Mouse (Mus musculus) intestine, embryonic 16.5 days (tissue): ENCODE measurements around the gene Rhof. TPM values are rescaled to one million over a fixed set of nuclear protein-coding genes. Genes with fewer than 3 reads are reported as not detected.

Source experiments
- ATAC-seq: fragments of 200-750 bp; cut with Nextera tagmentation; 2 replicates; pipeline ENCODE4 v1.8.0; 2017; ENCODE audit warnings: moderate TSS enrichment, moderate library complexity
- H3K27ac ChIP-seq: fragments of 300-500 bp; sonication (generic); 2 replicates; pipeline ENCODE4 v1.5.1; 2014; ENCODE audit warnings: mild to moderate bottlenecking, low read length
- H3K27me3 ChIP-seq: fragments of 300-500 bp; sonication (generic); replicated peaks from 2 replicates; pipeline ENCODE4 v1.6.1; 2014; ENCODE audit warnings: low read length, control low read depth, mixed read lengths; ENCODE audit not compliant: control insufficient read depth, insufficient read depth
- H3K36me3 ChIP-seq: fragments of 300-500 bp; sonication (generic); 2 replicates; pipeline ENCODE4 v1.6.1; 2014; ENCODE audit warnings: low read length, control low read depth; ENCODE audit not compliant: control insufficient read depth, insufficient read depth
- H3K4me1 ChIP-seq: fragments of 300-500 bp; sonication (generic); 2 replicates; pipeline ENCODE4 v1.6.1; 2014; ENCODE audit warnings: low read length, control low read depth, mixed read lengths; ENCODE audit not compliant: control insufficient read depth, insufficient read depth
- H3K4me2 ChIP-seq: fragments of 300-500 bp; sonication (generic); 2 replicates; pipeline ENCODE4 v1.6.1; 2014; ENCODE audit warnings: low read depth, low read length, control low read depth
- H3K4me3 ChIP-seq: fragments of 300-500 bp; sonication (generic); 2 replicates; pipeline ENCODE4 v1.5.1; 2014; ENCODE audit warnings: mild to moderate bottlenecking, low read length
- H3K9ac ChIP-seq: fragments of 300-500 bp; sonication (generic); 2 replicates; pipeline ENCODE4 v1.6.1; 2014; ENCODE audit warnings: low read depth, low read length
- H3K9me3 ChIP-seq: fragments of 300-500 bp; sonication (generic); 2 replicates; pipeline ENCODE4 v1.6.1; 2016; ENCODE audit warnings: low read length, control low read depth; ENCODE audit not compliant: control insufficient read depth
- WGBS: fragments of 180-500 bp; shearing (Covaris S2); extraction: QIAGEN DNeasy Blood & Tissue Kit; methylation state at CpG from one replicate; pipeline ENCODE4 v1.1.7; 2014; 5-methylcytosine and 5-hydroxymethylcytosine counted together
- polyA plus RNA-seq: library from polyadenylated mRNA; unstranded; fragments of >200 nt; fragmentation: Nextera tagmentation; extraction: Ambion mirVana; gene quantifications from 2 replicates; pipeline ENCODE4 v1.2.1, GENCODE M21; 2015

The Rhof gene
- polyA plus RNA-seq, 1 experiment from 2014 or later, result 2.5 TPM

DNA sequence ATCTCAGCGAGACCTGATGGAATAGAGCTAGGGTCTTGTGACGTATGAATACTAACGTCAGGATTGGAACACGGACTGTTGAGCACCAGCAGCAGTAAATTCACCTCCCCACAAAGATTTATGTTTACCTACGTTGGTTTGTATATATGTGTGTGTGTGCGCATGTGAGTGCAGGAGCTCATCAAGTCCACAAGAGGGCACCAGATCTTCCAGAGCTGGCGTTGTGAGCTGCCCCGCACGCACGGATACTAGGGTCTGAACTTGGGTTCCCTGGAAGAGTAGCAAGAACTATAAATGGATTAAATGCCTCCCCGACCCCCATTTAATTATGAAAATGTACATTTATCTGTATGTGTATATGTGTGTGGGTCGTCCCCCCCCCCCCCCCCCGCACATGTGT, 52.0 kb downstream of the Rhof start:
- Histone ChIP-seq H3K36me3 (no peaks in the 10 kb centered on the region), H3K9me3 (peaks cover 4% of the 10 kb centered on the region; the same call in 1 of the 2 replicates), H3K4me1 (peaks cover 14% of the 10 kb centered on the region), H3K27ac (no peak overlapping the region), H3K27me3 (no peaks in the 10 kb centered on the region), H3K9ac (no peak overlapping the region), H3K4me2 (no peak overlapping the region), H3K4me3 (no peak overlapping the region)
- WGBS, result 94% methylated on average over 12 of the region's 13 CpGs
- no peak for ATAC-seq

DNA sequence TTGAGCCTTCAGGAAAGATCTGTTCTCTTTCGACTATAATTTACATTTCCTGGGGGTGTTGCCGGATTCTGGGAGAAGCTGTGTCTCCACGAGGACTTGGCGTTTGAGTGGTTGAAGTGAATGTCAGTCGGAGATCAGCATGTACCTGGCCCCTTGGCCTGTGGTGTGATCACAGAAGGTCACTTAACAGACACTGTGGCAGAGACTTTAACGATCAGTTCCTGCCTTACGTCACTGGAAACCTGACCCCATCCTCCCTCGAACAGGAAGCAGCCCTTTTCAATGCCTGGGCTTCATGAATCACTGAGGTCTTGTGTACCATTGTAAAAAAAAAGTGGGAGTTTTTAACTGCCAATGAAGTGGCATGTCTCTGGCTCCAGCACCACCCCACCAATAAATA, 52.5 kb downstream of the Rhof start:
- no peaks in the 10 kb centered on the region for H3K27me3 ChIP-seq
- H3K4me2 ChIP-seq, result no peak overlapping the region
- 50% methylated on average over 8 of the region's 8 CpGs for WGBS

DNA sequence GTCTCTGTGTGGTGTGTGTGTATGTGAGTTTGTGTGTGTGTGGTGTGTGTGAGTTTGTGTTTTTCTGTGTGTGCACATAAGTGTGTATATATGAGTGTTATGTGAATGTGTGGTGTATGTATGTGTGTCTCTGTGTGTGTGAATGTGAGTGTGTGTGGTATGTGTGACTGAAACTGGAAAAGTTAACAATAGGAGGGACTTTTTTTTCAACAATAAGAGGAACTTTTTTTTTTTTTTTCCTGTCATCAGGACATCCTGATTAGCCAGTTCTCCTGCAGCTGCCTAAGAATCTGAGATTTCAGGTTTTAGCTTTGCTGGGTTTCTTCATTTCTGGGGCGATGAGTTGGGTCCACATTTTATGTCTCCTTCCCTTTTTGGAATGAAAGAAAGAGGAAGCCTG, 52.9 kb downstream of the Rhof start:
- Histone ChIP-seq H3K36me3 (no peaks in the 10 kb centered on the region), H3K4me2 (no peak overlapping the region), H3K9me3 (peaks cover 4% of the 10 kb centered on the region; the same call in 1 of the 2 replicates), H3K27me3 (no peaks in the 10 kb centered on the region), H3K9ac (no peak overlapping the region), H3K4me3 (no peak overlapping the region), H3K4me1 (peaks cover 16% of the 10 kb centered on the region), H3K27ac (peak overlapping the region; percentile 11; the same call in 1 of the 2 replicates)
- no peak for ATAC-seq
- WGBS, result 71% methylated on average over 1 of the region's 1 CpGs

More for the DNA sequence above, 52.5 kb downstream of the Rhof start:
- Histone ChIP-seq H3K9ac (no peak overlapping the region), H3K9me3 (peaks cover 4% of the 10 kb centered on the region; the same call in 1 of the 2 replicates), H3K36me3 (no peaks in the 10 kb centered on the region), H3K4me1 (peaks cover 16% of the 10 kb centered on the region), H3K4me3 (no peak overlapping the region), H3K27ac (peak overlapping the region; percentile 11; the same call in 1 of the 2 replicates)
- no peak for ATAC-seq

DNA sequence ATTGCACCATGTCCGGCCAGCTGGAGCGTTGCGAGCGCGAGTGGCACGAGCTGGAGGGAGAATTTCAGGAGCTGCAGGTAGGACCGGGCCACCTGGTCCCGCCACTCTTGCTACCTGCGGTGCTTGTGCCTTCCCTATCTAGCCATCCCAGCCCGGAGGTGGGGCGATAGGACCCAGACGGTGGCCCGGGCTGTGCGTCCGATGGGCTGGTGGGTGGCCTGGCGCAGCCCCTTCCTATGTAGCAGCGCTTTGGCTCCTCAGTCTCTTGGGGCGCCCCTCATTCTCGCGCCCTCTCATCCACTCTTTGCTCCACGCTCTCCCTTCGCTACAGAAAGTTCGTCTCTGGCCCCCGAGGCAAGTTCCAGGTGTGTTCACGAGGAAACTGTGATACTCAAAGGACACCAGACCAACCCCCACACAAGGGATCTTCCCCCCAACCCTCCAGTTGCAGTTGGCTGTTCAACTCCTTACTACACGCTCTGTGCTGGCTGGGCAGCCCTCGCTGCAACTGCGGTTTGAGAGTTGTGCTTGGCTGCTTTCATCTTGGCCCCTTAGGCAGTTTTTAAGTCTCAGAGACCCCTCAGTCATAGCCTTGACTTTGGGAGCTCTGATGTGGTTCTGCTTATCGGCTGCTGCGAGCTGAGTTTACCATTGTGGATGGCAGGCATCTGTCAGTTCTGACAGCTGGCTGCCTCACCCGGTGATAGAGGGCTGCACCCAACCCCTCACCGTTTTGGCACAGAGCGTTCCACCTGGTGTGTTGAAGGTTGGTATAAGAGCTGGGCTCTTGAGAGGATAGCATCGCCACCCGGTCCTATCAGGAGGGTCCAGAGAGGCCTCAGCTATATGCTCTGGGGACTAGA, 55.8 kb downstream of the Rhof start:
- Histone ChIP-seq H3K27ac (peak overlapping the region; percentile 48; the same call in 1 of the 2 replicates), H3K4me3 (peak overlapping the region; percentile 78), H3K4me2 (peak overlapping the region; percentile 99), H3K9ac (peak overlapping the region; percentile 80), H3K36me3 (no peaks in the 10 kb centered on the region), H3K27me3 (no peaks in the 10 kb centered on the region), H3K9me3 (peaks cover 4% of the 10 kb centered on the region; the same call in 1 of the 2 replicates), H3K4me1 (peaks cover 16% of the 10 kb centered on the region)
- peak; percentile 83 for ATAC-seq
- WGBS, result 3% methylated on average over 35 of the region's 35 CpGs

DNA sequence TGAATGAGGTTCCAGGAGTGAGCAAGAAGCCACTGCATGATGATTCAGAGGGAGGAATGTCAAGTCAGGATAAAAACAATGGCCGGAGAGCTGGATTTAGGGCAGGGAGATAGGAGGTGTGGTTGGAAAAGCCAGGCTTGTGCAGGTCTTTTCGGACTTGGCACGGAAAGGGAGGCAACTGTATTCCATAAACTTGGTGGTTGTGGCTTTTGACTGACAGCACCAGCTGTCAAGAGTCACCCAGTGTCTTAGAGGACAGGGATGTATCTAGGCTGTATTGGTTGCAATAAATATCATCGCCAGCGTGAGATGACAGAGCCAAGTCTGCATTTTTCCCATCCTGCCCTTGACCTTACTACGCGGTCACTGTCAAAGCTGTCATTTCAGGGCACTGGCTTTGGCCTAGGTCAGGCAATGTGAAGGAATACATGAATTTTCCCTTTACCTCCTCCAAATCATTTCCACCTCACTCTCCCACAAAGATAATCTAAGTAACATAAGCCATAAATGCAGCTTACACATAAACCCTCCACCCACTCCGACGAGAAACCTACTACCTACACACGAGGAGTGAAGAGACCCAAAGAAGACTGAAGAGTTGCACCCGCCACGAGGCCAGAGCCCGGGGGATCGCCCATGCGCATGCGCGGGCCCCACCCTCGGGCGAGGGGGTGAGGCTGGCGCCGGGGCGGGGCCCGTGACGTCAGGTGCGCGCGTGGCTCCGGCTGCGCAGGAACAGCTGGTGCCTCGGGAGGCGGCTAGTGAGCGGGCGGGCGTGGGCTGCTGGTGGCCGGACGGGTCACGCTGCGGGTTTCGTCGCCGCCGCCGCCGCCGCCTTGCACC, 56.7 kb downstream of the Rhof start:
- peak overlapping the region; percentile 78 for H3K4me3 ChIP-seq
- no peaks in the 10 kb centered on the region for H3K36me3 ChIP-seq
- H3K27ac ChIP-seq, result peak overlapping the region; percentile 48
- peaks cover 4% of the 10 kb centered on the region; the same call in 1 of the 2 replicates for H3K9me3 ChIP-seq
- H3K4me1 ChIP-seq, result peaks cover 16% of the 10 kb centered on the region
- 7% methylated on average over 45 of the region's 45 CpGs for WGBS
- peak overlapping the region; percentile 80 for H3K9ac ChIP-seq
- H3K27me3 ChIP-seq, result no peaks in the 10 kb centered on the region
- ATAC-seq, result peak; percentile 96
- H3K4me2 ChIP-seq, result peak overlapping the region; percentile 99

DNA sequence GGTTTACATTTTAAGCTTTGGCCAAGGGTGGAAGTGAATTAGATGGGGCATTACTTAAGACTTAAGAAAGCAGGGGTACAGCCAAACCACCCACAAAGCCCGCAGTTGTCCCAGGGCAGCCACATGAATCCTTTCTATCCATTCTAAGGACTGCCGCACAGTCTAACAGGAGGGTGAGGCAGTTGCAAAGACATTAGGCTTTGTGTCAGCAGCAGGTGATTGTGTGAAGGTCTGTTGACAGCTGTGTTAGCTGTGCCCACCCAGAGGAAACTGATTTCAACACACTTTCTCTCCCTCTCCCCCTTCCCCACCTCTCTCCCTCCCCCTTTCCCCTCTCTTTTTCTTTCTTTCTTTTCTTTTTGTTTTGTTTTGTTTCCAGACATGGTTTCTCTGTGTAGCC, 63.8 kb downstream of the Rhof start:
- Histone ChIP-seq H3K4me3 (no peak overlapping the region), H3K36me3 (no peaks in the 10 kb centered on the region), H3K27me3 (no peaks in the 10 kb centered on the region), H3K4me2 (no peak overlapping the region), H3K9me3 (no peaks in the 10 kb centered on the region), H3K9ac (no peak overlapping the region), H3K27ac (no peak overlapping the region), H3K4me1 (no peaks in the 10 kb centered on the region)
- 97% methylated on average over 2 of the region's 2 CpGs for WGBS
- ATAC-seq, result no peak

DNA sequence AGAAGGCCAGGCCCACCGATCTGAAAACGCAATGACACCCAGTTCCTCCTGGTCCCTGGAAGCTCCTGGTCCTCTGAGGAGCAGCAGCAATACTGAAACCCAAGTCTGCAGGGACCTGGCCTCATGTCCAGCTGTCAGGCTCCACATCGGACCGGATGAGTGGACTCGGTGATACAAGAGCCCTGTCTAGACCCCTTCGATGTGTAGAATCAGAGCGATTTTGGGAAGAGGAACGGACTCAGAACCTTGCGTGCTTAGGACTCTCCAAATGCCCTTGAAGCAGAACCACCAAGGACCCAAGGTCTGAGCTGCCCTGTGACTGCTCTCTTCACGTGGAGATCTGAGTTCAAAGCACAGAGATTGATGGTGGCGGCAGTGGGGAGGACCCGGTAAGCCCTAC, 64.4 kb downstream of the Rhof start, which contains the start of gene Tmem120b:
TSS of gene Tmem120b (plus strand) at position 301 of the 400 bp plus-strand sequence.
- Histone ChIP-seq H3K27me3 (no peaks in the 10 kb centered on the region), H3K4me3 (no peak within 1 kb of the TSS), H3K9me3 (no peaks in the 10 kb centered on the region), H3K27ac (no peak within 1 kb of the TSS), H3K36me3 (no peaks in the 10 kb centered on the region), H3K4me1 (no peaks in the 10 kb centered on the region), H3K9ac (no peak within 1 kb of the TSS), H3K4me2 (no peak within 1 kb of the TSS)
- 87% methylated on average over 12 of the region's 12 CpGs for WGBS
- ATAC-seq, result no peak

DNA sequence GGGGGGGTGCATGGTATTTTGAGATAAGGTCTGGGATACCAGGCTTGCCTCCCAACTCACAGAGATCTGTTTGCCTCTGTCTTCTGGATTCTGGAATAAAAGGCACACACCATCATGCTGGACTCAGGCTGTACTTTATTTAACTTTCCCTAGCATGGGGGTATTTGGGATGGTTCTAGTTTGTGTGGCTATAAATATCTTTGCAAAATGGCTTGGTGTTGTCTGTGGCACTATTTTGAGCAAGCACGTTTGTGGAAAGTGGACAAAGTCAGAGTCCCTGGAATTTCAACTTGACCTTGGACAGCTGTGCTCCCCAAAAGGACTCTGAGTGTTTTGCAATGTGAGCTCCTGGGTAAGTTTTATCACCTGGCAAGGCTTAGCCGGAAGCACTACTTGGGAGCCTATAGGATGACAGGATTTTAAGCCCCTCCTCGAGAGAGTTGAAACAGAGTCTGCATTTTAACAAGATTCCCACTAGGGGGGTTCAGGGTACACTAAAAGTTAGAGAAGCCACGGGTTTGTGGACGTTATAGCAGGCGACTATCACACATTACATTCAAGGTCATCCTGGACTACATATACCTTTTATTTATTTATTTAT, 65.0 kb downstream of the Rhof start:
- Histone ChIP-seq H3K36me3 (no peaks in the 10 kb centered on the region), H3K4me2 (no peak overlapping the region), H3K9ac (no peak overlapping the region), H3K9me3 (no peaks in the 10 kb centered on the region), H3K27ac (no peak overlapping the region), H3K27me3 (no peaks in the 10 kb centered on the region), H3K4me1 (no peaks in the 10 kb centered on the region), H3K4me3 (no peak overlapping the region)
- ATAC-seq, result peak; percentile 55
- WGBS, result 12% methylated on average over 6 of the region's 6 CpGs

DNA sequence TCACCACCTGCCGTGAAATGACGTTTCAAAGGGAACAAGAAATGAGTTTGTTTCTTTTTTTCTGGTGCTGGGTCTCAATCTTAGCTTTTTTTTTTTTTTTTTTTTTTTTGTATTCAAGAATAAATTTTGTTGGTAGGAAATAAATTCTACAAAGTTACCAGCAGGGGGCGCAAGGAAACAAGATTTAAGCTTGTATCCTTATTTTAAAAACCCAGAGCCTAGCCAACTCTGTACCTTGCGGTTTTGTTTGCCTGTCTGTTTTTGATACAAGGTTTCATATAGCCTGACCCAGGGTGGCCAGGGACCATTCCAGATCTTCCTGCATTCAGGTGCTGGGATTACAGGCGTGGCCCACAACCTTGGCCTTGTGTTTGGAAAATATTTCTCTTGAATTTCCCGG, 68.3 kb downstream of the Rhof start:
- Histone ChIP-seq H3K27me3 (no peaks in the 10 kb centered on the region), H3K9ac (no peak overlapping the region), H3K9me3 (no peaks in the 10 kb centered on the region), H3K36me3 (no peaks in the 10 kb centered on the region), H3K27ac (no peak overlapping the region), H3K4me3 (no peak overlapping the region), H3K4me2 (no peak overlapping the region), H3K4me1 (peaks cover 5% of the 10 kb centered on the region; the same call in 1 of the 2 replicates)
- 30% methylated on average over 6 of the region's 6 CpGs for WGBS
- no peak for ATAC-seq
